Mouse (Mus musculus): ENCODE results near the gene Hbs1l. TPM values are rescaled to one million over a fixed set of nuclear protein-coding genes. Genes with fewer than 3 reads are reported as not detected.

Gene Hbs1l
- polyA plus RNA-seq, 1 experiment from 2014 or later: 117 TPM

GRCm38 (mm10) chr10:21365897-21366296 lies 70.1 kb downstream of the Hbs1l start:
- Histone ChIP-seq H3K4me3 (replicated peaks) (no peak overlapping the region), H3K9ac (replicated peaks) (no peak overlapping the region), H3K4me1 (replicated peaks) (no peaks in the 10 kb centered on the region), H3K9me3 (no peaks in the 10 kb centered on the region), H3K27me3 (no peaks in the 10 kb centered on the region), H3K27ac (no peak overlapping the region), H3K4me2 (no peak overlapping the region), H3K36me3 (peaks cover 85% of the 10 kb centered on the region)
- 87% methylated on average over 4 of the region's 4 CpGs for WGBS
- ATAC-seq (ENCODE audit: insufficient number of reproducible peaks, insufficient read depth, low FRiP score, low TSS enrichment, low read depth): no peak

DNA sequence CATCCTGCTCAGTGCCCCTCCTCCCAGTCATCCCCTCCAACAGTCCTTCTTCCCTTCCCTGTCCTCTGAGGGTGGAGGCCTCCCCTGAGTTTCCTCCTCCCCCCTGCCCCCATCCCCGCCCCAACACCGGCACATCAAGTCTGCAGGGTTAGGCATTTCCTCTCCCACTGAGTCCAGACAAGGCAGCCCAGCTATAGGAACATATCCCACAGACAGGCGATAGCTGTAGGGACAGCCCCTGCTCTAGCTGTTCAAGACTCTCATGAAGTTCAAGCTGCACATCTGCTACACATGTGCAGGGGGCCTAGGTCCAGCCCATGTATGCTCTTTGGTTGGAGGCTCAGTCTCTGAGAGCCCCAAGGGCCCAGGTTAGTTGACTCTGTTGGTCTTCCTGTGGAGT lies 70.7 kb downstream of the Hbs1l start:
- no peak overlapping the region for H3K4me3 ChIP-seq (replicated peaks)
- H3K4me2 ChIP-seq: no peak overlapping the region
- ATAC-seq (ENCODE audit: insufficient number of reproducible peaks, insufficient read depth, low FRiP score, low TSS enrichment, low read depth): no peak
- no peaks in the 10 kb centered on the region for H3K27me3 ChIP-seq
- H3K9me3 ChIP-seq: no peaks in the 10 kb centered on the region
- 69% methylated on average over 3 of the region's 3 CpGs for WGBS
- H3K9ac ChIP-seq (replicated peaks): no peak overlapping the region
- no peaks in the 10 kb centered on the region for H3K4me1 ChIP-seq (replicated peaks)
- H3K36me3 ChIP-seq: peaks cover 81% of the 10 kb centered on the region
- no peak overlapping the region for H3K27ac ChIP-seq

- H3K4me2 ChIP-seq: no peak overlapping the region
- no peak overlapping the region for H3K9ac ChIP-seq (replicated peaks)
- no peak for ATAC-seq (ENCODE audit: insufficient number of reproducible peaks, insufficient read depth, low FRiP score, low TSS enrichment, low read depth)
- WGBS: 93% methylated on average over 9 of the region's 9 CpGs
- H3K4me3 ChIP-seq (replicated peaks): no peak overlapping the region
- no peaks in the 10 kb centered on the region for H3K4me1 ChIP-seq (replicated peaks)
- no peaks in the 10 kb centered on the region for H3K9me3 ChIP-seq
- H3K27ac ChIP-seq: no peak overlapping the region
- H3K36me3 ChIP-seq: peaks cover 73% of the 10 kb centered on the region
- no peaks in the 10 kb centered on the region for H3K27me3 ChIP-seq
Measured at GRCm38 (mm10) chr10:21367481-21367880, 71.7 kb downstream of the Hbs1l start.

- Histone ChIP-seq H3K9ac (replicated peaks) (no peak overlapping the region), H3K27ac (no peak overlapping the region), H3K27me3 (no peaks in the 10 kb centered on the region), H3K4me2 (no peak overlapping the region), H3K9me3 (no peaks in the 10 kb centered on the region), H3K4me3 (replicated peaks) (no peak overlapping the region), H3K36me3 (peaks cover 54% of the 10 kb centered on the region), H3K4me1 (replicated peaks) (no peaks in the 10 kb centered on the region)
- no peak for ATAC-seq (ENCODE audit: insufficient number of reproducible peaks, insufficient read depth, low FRiP score, low TSS enrichment, low read depth)
- WGBS: 90% methylated on average over 2 of the region's 2 CpGs
Measured at GRCm38 (mm10) chr10:21369586-21369985, 73.8 kb downstream of the Hbs1l start.

GRCm38 (mm10) chr10:21372271-21372670 lies 76.5 kb downstream of the Hbs1l start:
- no peak for ATAC-seq (ENCODE audit: insufficient number of reproducible peaks, insufficient read depth, low FRiP score, low TSS enrichment, low read depth)
- H3K4me3 ChIP-seq (replicated peaks): no peak overlapping the region
- no peak overlapping the region for H3K9ac ChIP-seq (replicated peaks)
- H3K27me3 ChIP-seq: no peaks in the 10 kb centered on the region
- H3K36me3 ChIP-seq: peaks cover 30% of the 10 kb centered on the region
- no peaks in the 10 kb centered on the region for H3K4me1 ChIP-seq (replicated peaks)
- H3K9me3 ChIP-seq: no peaks in the 10 kb centered on the region
- 96% methylated on average over 6 of the region's 6 CpGs for WGBS
- no peak overlapping the region for H3K4me2 ChIP-seq
- H3K27ac ChIP-seq: no peak overlapping the region

DNA sequence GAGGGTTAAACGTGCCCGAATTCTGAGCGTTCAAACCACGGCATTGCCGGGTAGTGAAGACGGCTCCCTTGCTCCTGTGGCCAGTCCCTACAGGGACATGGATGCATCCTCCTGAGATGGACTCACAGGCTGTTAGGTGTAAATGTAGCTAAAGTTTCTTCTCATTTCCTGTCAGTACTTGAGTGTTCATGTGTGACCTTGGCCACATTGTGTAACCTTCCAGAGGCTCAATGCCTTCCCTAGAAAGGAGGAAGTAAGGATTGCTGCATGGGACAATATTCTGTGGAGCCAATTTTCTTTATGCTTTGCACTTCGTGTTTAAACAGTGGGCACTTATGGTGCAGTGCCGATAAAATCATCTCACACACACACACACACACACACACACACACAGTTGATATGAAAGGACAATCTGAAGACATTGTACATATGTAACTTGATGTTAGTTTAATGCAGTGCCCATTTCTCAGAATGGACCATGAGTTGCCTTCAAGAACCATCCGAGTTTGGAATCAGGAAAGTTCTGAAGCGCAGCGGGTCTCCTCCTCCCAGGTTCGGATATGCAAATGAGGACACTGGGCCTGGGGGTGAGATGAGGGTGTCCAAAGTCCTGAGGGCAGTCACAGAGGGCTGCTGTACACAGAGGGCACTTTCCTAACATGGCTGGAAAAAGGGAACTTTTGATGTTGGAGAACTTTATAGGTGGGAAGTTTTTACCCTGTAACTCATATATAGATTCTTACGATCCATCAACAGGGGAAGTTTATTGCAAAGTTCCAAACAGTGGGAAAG lies 81.1 kb downstream of the Hbs1l start, which contains the start of gene Aldh8a1:
Gene Aldh8a1 (plus strand): TSS at position 610 of the 792 bp plus-strand sequence.
- 84% methylated on average over 13 of the region's 13 CpGs for WGBS
- no peak within 1 kb of the TSS for H3K27ac ChIP-seq
- H3K4me2 ChIP-seq: no peak within 1 kb of the TSS
- no peaks in the 10 kb centered on the region for H3K9me3 ChIP-seq
- H3K27me3 ChIP-seq: no peaks in the 10 kb centered on the region; the same call in 1 of the 2 replicates
- H3K4me1 ChIP-seq (replicated peaks): no peaks in the 10 kb centered on the region
- no peak within 1 kb of the TSS; the same call in 1 of the 2 replicates for H3K9ac ChIP-seq (replicated peaks)
- H3K4me3 ChIP-seq (replicated peaks): no peak within 1 kb of the TSS
- H3K36me3 ChIP-seq: no peaks in the 10 kb centered on the region
- ATAC-seq (ENCODE audit: insufficient number of reproducible peaks, insufficient read depth, low FRiP score, low TSS enrichment, low read depth): no peak

GRCm38 (mm10) chr10:21378196-21378944 lies 82.6 kb downstream of the Hbs1l start:
- 68% methylated on average over 9 of the region's 9 CpGs for WGBS
- no peaks in the 10 kb centered on the region for H3K9me3 ChIP-seq
- H3K27ac ChIP-seq: no peak overlapping the region
- H3K9ac ChIP-seq (replicated peaks): no peak overlapping the region
- H3K27me3 ChIP-seq: no peaks in the 10 kb centered on the region; the same call in 1 of the 2 replicates
- H3K36me3 ChIP-seq: no peaks in the 10 kb centered on the region
- H3K4me1 ChIP-seq (replicated peaks): no peaks in the 10 kb centered on the region
- ATAC-seq (ENCODE audit: insufficient number of reproducible peaks, insufficient read depth, low FRiP score, low TSS enrichment, low read depth): no peak
- H3K4me3 ChIP-seq (replicated peaks): no peak overlapping the region
- H3K4me2 ChIP-seq: no peak overlapping the region

GRCm38 (mm10) chr10:21382914-21383313 lies 87.1 kb downstream of the Hbs1l start:
- no peak for ATAC-seq (ENCODE audit: insufficient number of reproducible peaks, insufficient read depth, low FRiP score, low TSS enrichment, low read depth)
- no peak overlapping the region for H3K4me3 ChIP-seq (replicated peaks)
- no peak overlapping the region for H3K27ac ChIP-seq
- no peak overlapping the region for H3K9ac ChIP-seq (replicated peaks)
- no peaks in the 10 kb centered on the region for H3K36me3 ChIP-seq
- no peaks in the 10 kb centered on the region; the same call in 1 of the 2 replicates for H3K27me3 ChIP-seq
- no peak overlapping the region for H3K4me2 ChIP-seq
- no peaks in the 10 kb centered on the region for H3K9me3 ChIP-seq
- H3K4me1 ChIP-seq (replicated peaks): no peaks in the 10 kb centered on the region
- WGBS: 25% methylated on average over 6 of the region's 6 CpGs

DNA sequence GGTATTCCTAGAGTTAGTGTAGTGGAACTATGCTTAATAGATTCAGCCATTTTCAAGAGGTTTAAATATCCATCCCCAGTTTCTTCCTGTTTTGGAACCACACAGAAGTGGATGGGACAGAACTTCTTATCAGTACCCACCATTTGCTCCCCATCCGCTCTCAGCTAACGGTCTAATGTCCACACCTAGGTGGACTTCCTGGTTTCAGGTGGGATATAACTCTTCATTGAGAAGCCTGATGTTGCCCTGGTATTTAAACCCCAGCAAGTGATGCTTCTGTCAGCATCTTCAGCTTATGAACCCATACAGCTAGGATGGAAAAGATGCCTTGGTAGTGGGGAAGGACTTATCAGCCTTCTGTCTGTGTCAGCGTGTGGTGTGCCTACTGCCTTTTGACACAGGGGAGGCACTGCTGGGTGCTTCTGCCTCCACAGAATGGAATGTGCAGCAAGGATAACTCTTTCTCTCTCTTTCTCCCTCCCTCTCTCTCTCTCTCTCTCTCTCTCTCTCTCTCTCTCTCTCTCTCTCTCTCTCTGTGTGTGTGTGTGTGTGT lies 89.4 kb downstream of the Hbs1l start:
- WGBS: 82% methylated on average over 3 of the region's 3 CpGs
- ATAC-seq (ENCODE audit: insufficient number of reproducible peaks, insufficient read depth, low FRiP score, low TSS enrichment, low read depth): no peak
- no peak overlapping the region for H3K9ac ChIP-seq (replicated peaks)
- no peaks in the 10 kb centered on the region for H3K9me3 ChIP-seq
- no peaks in the 10 kb centered on the region for H3K36me3 ChIP-seq
- H3K4me3 ChIP-seq (replicated peaks): no peak overlapping the region
- H3K27me3 ChIP-seq: no peaks in the 10 kb centered on the region; the same call in 1 of the 2 replicates
- H3K4me1 ChIP-seq (replicated peaks): no peaks in the 10 kb centered on the region; the same call in 1 of the 2 replicates
- H3K27ac ChIP-seq: no peak overlapping the region
- H3K4me2 ChIP-seq: no peak overlapping the region

GRCm38 (mm10) chr10:21389075-21389474 lies 93.3 kb downstream of the Hbs1l start:
- no peaks in the 10 kb centered on the region for H3K27me3 ChIP-seq
- WGBS: 89% methylated on average over 11 of the region's 11 CpGs
- no peaks in the 10 kb centered on the region; the same call in 1 of the 2 replicates for H3K4me1 ChIP-seq (replicated peaks)
- no peak overlapping the region for H3K4me3 ChIP-seq (replicated peaks)
- no peak overlapping the region for H3K27ac ChIP-seq
- H3K9ac ChIP-seq (replicated peaks): no peak overlapping the region
- no peaks in the 10 kb centered on the region for H3K9me3 ChIP-seq
- ATAC-seq (ENCODE audit: insufficient number of reproducible peaks, insufficient read depth, low FRiP score, low TSS enrichment, low read depth): no peak
- H3K4me2 ChIP-seq: no peak overlapping the region
- no peaks in the 10 kb centered on the region for H3K36me3 ChIP-seq

- Histone ChIP-seq H3K9me3 (no peaks in the 10 kb centered on the region), H3K4me3 (replicated peaks) (no peak overlapping the region), H3K4me1 (replicated peaks) (no peaks in the 10 kb centered on the region; the same call in 1 of the 2 replicates), H3K27ac (no peak overlapping the region), H3K27me3 (no peaks in the 10 kb centered on the region), H3K4me2 (no peak overlapping the region), H3K9ac (replicated peaks) (no peak overlapping the region), H3K36me3 (no peaks in the 10 kb centered on the region)
- ATAC-seq (ENCODE audit: insufficient number of reproducible peaks, insufficient read depth, low FRiP score, low TSS enrichment, low read depth): no peak
- 88% methylated on average over 4 of the region's 4 CpGs for WGBS
Measured at GRCm38 (mm10) chr10:21390440-21390839, 94.7 kb downstream of the Hbs1l start.

All from limb, embryonic 12.5 days (tissue).